Mouse (Mus musculus): ENCODE results near the gene Rasa2. TPM values are rescaled to one million over a fixed set of nuclear protein-coding genes. Genes with fewer than 3 reads are reported as not detected.
"Not testable (repeated sequence)": the region's sequence is repeated elsewhere in the genome, so short reads cannot be mapped to it uniquely, and the experiment has no call there.

Rasa2 gene
- total RNA-seq, 2 experiments from 2014 or later, result 5.5 to 6.0 TPM

DNA sequence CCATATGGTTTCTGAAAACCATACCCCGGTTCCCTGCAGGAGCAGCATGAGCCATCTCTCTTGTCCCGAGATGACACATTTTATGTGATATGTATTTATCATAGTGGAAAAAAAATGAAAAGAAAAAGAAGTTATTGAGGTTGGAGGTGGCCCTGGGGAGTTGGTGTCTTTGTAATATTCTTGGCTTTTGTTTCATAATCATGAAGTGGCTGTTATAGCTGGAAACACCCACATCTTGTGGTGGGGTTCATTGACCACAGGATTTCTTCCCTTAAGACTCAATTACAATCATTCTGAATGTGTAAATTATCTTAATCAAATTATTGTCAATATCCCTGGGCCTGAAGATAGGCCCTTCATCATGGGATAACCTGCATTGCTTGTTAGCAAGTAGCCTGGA, 13.4 kb upstream of the Rasa2 start:
- DNase-seq (ENCODE audit: low spot score), result no peak
- intact Hi-C loops (cut with DNase I), result no loop called here

DNA sequence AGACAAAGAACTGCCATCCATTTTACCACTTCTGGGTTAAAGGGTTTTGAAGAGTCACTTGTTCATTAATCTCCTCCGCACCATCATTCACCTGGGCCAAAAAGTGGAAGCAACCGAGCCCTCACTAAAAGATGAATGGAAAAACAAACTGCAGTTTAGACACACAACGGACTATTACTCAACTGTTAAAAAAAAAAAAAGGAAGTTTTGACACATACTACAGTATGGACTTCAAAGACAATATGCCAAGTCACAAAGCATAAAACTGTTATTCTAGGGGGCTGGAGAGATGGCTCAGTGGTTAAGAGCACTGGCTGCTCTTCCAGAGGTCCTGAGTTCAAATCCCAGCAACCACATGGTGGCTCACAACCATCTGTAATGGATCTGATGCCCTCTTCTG, 12.6 kb upstream of the Rasa2 start:
- DNase-seq (ENCODE audit: low spot score); intact Hi-C loops (cut with DNase I): not testable (repeated sequence)

DNA sequence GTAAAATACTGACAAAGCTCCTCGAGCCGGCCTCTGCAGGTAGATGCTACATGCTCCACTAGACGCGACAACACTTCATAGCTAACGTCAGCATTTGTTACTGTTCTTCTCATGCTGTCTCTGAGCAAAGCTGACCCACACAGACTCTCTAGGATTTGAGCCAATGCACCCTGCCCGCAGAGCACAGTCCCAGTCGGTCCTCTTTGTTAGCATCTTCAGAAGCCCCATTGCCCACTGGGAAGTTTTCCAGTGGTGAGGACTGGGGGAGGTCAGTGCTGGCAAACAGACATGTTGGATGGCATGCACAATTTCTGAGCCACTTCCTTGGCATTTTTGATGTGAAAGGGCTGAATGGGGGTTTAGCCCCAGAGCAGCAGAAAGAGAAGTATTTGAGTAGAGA, 8.0 kb upstream of the Rasa2 start:
- DNase-seq (ENCODE audit: low spot score), result no peak
- intact Hi-C loops (cut with DNase I), result loop anchor here (10.0 kb wide), 1 partner anchor 285 kb away; no protein-coding TSS in a partner anchor

GRCm38 (mm10) chr9:96638508-96638907, 7.1 kb upstream of the Rasa2 start:
- DNase-seq (ENCODE audit: low spot score), result no peak
- intact Hi-C loops (cut with DNase I), result loop anchor here (10.0 kb wide), 1 partner anchor 284 kb away; no protein-coding TSS in a partner anchor

DNA sequence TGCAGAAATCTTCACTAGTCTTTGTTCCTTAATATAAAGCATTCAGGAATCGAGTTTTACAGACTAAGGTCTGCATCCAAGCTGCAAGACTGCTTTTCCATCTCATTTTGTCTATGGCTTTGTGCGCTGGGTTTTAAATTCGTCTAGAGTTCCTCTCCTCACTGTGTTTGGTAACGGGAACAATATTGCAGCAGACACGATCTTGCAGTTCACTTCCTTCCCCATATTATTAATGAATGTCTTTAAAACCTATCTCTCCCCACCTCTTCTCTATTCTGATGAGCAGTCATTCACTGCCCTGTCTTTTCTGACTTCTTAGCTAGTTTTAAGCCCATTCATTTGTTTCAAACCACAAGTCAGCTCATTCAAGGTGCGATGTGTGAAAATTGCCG, 5.7 kb upstream of the Rasa2 start:
- intact Hi-C loops (cut with DNase I), result loop anchor here (10.0 kb wide), 1 partner anchor 282 kb away; no protein-coding TSS in a partner anchor
- no peak for DNase-seq (ENCODE audit: low spot score)

GRCm38 (mm10) chr9:96636423-96637156, 5.2 kb upstream of the Rasa2 start:
- intact Hi-C loops (cut with DNase I), result loop anchor here (10.0 kb wide), 1 partner anchor 282 kb away; no protein-coding TSS in a partner anchor

DNA sequence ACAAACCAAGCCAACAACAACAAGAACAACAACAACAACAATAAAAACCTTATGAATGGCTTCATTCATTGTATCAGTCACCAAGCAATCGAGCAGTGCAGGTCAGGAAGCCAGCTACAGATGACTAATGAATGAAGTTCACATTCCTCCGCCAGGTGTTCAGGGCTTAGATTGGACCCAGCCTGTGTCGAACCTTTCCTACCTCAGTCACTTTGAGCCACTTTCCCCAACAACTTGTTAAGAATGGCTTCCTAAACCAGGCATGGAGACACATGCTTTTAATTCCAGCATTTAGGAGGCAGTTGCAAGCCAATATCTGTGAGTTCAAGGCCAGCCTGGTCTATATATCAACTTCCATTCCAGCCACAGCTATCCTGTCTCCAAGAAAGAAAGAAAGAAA, 4.5 kb upstream of the Rasa2 start:
- DNase-seq (ENCODE audit: low spot score), result no peak
- intact Hi-C loops (cut with DNase I), result loop anchor here (10.0 kb wide), 1 partner anchor 281 kb away; no protein-coding TSS in a partner anchor

More at GRCm38 (mm10) chr9:96636423-96637156, 5.2 kb upstream of the Rasa2 start:
- DNase-seq (ENCODE audit: low spot score), result no peak

DNA sequence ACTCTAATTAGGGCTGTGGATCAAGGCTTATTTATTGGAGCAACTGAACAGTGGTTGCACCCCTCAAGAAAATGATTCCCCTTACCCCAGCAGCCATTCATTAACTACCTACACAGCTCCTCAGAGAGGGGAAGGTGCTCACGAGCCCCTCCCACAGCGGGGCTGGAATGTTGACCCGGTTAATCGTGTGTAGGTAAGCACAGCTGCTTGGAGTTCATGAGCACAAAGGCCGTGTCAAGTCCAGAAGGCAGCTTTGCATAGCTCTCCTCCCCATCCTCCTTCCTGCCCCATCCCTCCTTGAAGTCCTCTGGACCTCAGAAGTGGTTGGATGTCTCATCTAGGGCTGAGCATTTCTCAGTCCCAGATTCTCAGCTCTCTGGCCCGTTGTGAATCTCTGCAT, 3.8 kb upstream of the Rasa2 start:
- no peak for DNase-seq (ENCODE audit: low spot score)
- intact Hi-C loops (cut with DNase I), result loop anchor here (10.0 kb wide), 1 partner anchor 280 kb away; no protein-coding TSS in a partner anchor

GRCm38 (mm10) chr9:96633771-96634170, 2.4 kb upstream of the Rasa2 start:
- DNase-seq (ENCODE audit: low spot score), result no peak
- intact Hi-C loops (cut with DNase I), result loop anchor here (10.0 kb wide), 1 partner anchor 279 kb away; no protein-coding TSS in a partner anchor

DNA sequence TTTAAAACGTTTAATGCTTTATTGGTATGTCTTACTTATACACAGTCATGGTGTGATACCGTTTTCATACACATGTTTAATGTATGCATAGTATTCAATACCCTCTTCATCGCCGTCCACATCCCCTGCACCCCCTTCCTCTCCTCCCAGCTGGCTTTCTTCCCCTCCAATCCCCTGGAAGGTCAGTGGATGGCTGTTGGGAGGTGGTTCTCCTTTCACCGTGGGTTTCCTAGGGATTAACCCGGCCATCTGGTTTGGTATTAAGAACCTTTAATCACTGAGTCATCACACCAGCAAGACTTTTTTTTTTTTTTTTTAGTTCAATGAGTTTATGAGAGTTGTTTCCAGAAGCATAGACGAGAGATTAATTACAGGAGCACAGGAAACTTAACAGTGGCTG, 1.3 kb upstream of the Rasa2 start:
- intact Hi-C loops (cut with DNase I), result loop anchor here (10.0 kb wide), 1 partner anchor 278 kb away; no protein-coding TSS in a partner anchor

DNA sequence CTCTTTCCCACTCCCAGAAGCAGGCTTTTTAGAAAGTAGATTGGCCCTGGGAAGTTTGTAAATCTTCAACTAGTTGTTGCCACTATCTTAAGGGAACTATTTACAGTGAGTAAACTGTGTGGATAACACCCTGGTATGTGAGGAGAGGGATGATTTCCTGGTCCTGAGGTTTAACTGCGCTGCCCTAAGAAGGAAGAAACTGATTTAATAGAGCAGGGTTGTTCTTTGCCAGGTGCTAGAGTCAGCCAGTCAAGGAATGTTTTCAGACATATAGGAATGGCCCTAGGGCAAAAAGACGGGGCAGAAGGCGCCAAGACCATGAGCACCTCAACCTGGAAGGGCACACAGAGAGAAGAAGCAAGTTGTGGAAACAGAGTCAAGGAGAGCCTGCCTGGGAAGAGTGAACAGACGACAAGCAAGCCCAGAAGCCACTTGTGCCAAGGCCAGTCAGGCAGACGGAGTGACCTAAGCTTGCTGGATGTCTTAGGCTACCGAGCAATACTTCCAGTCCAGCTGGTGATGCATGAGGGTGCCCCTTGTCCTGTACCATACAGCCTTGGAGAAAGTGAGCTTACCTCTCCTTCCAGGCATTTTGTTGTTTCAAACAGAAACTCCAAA, 765 bp upstream of the Rasa2 start:
- no peak for DNase-seq (ENCODE audit: low spot score)
- intact Hi-C loops (cut with DNase I), result loop anchor here (10.0 kb wide), 1 partner anchor 277 kb away; no protein-coding TSS in a partner anchor

More for the DNA sequence above, 1.3 kb upstream of the Rasa2 start:
- no peak for DNase-seq (ENCODE audit: low spot score)

DNA sequence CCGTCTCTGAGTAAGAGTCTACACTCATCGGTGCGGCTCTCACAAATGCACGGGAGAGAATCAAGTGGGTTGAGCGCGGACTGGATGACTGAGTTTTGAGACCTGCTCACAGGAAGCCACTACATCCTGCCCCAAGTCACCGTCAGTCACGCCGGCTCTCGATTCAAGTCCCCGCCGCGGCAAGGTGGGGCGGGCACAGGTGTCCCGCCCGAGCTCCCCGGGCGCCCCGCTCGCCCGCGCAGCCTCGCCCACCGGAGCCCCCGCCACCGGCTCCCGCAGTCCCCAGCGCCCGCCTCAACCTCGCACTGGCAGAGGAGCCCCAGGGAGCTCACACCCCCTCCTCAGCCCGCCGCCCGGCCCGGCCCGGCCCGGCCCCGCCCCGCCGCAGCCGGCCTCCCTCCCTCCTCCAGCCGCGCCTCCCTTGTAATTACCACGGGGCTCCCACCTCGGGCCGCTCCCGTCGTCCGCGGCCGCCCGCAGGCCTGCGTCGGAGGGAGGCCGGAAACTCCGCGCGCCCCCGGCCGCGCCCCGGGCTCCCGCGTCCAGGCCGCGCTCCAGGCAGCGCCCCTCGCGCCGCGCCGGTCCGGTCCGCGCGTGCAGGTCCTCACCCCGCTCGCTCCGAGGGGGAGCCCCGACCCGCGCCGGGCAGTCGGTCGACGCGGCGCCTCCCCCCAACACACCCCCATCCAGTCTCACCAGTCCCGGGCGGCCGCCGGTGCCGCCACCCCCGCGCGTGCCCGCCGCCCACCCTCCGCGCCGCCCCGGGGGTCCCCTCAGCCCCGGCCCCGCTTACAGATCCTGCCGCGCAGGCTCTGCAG, 637 bp downstream of the Rasa2 start:
- intact Hi-C loops (cut with DNase I), result loop anchor here (10.0 kb wide), 1 partner anchor 276 kb away; no protein-coding TSS in a partner anchor
- DNase-seq (ENCODE audit: low spot score), result peak; percentile 26

GRCm38 (mm10) chr9:96629151-96629550, 2.3 kb downstream of the Rasa2 start:
- intact Hi-C loops (cut with DNase I), result no loop called here

DNA sequence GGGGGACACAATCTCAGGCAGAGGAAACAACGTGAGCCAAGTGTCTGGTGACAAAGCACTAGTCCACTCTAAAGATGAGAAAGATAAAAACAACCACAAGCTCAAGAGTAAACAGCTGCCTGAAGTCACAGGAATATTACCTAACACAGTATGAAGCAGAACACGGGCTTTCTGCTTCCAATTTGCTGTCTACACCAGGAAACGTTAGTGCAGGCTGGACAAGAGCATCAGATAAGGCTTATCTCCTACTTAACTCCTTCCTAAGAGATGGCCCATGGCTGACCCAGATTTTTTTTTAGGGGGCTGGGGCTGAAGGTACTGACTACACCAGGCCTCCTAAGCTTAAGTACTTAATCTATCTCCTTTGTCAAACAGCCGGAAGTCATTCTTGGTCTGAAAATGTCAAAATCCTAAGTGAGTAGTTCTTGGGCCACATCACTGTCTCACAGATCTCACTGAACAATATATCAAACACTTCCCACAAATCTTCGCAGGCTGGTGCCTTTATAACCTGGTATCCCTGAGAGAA, 3.8 kb downstream of the Rasa2 start:
- no peak for DNase-seq (ENCODE audit: low spot score)
- intact Hi-C loops (cut with DNase I), result no loop called here

More at GRCm38 (mm10) chr9:96629151-96629550, 2.3 kb downstream of the Rasa2 start:
- no peak for DNase-seq (ENCODE audit: low spot score)

DNA sequence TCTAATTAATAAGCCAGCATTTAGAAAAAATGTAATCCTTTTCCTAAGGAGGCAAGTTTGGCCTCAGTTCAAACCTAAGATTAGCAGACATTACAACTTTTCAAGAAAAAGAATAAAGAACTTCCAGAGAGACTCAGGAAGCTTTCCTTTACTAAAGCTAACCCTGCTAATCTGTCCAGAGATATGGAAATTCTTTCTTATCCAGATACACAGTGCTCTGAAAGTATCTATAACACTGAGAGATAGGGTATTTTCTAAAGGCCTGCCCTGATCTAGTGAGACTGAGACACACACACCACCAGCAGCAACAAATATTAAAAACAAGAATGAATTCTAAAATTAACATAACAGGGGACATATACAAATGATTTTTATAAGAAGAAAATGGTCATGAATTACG, 4.4 kb downstream of the Rasa2 start:
- intact Hi-C loops (cut with DNase I), result no loop called here
- no peak for DNase-seq (ENCODE audit: low spot score)

GRCm38 (mm10) chr9:96618448-96619176, 12.8 kb downstream of the Rasa2 start:
- intact Hi-C loops (cut with DNase I), result no loop called here

DNA sequence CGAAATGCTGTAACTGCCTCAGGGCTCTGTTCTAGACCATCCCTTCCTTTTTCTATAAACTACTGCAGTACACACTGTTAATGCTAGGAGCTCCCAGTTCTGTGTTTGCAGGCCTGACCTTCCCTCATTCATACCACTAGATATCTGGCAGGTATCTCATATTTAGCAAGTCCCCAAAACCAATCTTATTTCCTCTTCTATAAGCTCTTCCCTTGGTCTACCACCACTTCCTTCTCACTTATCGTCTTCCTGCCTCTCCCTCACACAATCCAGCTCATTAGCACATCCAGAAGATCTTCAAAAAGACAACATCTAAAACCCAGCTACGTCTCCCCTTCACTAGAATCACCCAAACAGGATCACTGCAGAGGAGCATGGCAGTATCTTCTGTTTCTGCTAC, 19.1 kb downstream of the Rasa2 start:
- intact Hi-C loops (cut with DNase I), result no loop called here
- DNase-seq (ENCODE audit: low spot score), result no peak

More at GRCm38 (mm10) chr9:96618448-96619176, 12.8 kb downstream of the Rasa2 start:
- no peak for DNase-seq (ENCODE audit: low spot score)

DNA sequence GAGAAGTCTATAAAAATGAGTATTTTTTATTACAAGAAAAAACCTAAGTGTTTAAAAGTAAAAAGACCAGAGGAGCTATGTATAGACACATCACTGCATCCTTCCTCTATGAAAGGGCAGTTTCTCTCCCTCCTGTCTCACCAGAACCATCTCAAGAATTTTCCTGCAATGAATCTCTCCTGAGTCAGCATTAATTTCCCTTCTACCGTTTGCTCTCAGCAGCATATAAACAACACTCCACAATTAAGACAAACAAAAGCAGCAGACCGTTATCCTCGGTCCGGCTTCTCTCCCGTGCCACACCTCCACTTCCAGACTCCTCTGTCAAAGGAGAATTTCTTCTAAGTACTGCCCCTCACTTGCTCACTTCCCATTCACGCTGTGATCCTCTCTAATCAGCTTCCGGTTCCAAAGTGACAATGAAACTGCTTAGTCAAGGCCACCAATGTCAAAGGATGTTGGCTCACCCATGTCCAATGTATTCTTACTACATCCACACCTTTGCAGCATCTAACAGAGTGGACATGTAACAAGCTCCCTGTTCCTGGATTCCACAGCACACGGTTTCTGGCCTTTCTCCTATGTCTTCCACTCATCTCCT, 19.6 kb downstream of the Rasa2 start:
- intact Hi-C loops (cut with DNase I), result no loop called here
- no peak for DNase-seq (ENCODE audit: low spot score)

DNA sequence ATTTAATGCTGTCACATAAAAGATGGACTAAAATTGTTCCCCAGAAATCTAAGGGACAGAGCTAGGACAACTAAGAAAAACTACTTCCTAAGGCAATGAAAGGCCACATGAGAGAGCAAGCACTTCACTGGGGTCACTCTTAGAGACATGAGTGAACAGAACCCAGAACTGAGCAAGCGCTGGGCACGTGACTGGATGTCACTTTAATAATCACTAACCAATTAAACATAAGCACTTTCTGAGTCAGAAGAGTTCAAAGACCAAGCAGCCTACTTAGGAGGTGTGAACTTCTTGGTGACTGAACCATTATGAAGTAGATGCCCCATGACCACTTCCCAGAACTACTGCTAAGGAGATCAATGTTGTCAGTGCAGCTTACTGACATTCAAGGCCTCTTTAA, 20.6 kb downstream of the Rasa2 start:
- no peak for DNase-seq (ENCODE audit: low spot score)
- intact Hi-C loops (cut with DNase I), result no loop called here
